Mouse (Mus musculus) CH12.LX (cell line): ENCODE measurements at regions not wholly inside any gene's neighbourhood (a gene's known extent, or its start where the extent isn't known, plus 50 kb on each side); places are given as distances from the start of the nearest gene placed in this dataset.

Source experiments
- DNase-seq: peaks from one replicate; pipeline ENCODE4 v3.0.0-alpha.2; 2013; ENCODE audit errors: extremely low read depth
- H3K27ac ChIP-seq: 2 replicates; pipeline ENCODE4 v1.5.1; 2012; ENCODE audit warnings: low read depth, mild to moderate bottlenecking, control low read depth, moderate library complexity; ENCODE audit not compliant: insufficient read depth
- H3K27me3 ChIP-seq: replicated peaks from 2 replicates; pipeline ENCODE3; 2012; ENCODE audit warnings: inconsistent platforms
- H3K36me3 ChIP-seq, 2 experiments: replicated peaks in 1 of 2; 2 replicates each; pipeline versions ENCODE3 to v1.6.1; 2012; ENCODE audit warnings: inconsistent platforms in 1 of 2, low read length in 1 of 2, mild to moderate bottlenecking in 1 of 2, mixed read lengths in 1 of 2, moderate library complexity in 1 of 2; ENCODE audit not compliant: control insufficient read depth in 1 of 2, insufficient read depth in 1 of 2
- H3K4me1 ChIP-seq, 2 experiments: 2 replicates each; pipeline ENCODE4 v1.6.1; 2012; ENCODE audit warnings: inconsistent platforms in 1 of 2, moderate library complexity in 1 of 2; ENCODE audit not compliant: insufficient read depth in 2 of 2, control insufficient read depth in 1 of 2
- H3K4me2 ChIP-seq: 2 replicates; pipeline ENCODE4 v1.6.1; 2012; ENCODE audit warnings: low read depth, mild to moderate bottlenecking, control low read depth; ENCODE audit not compliant: poor library complexity, insufficient read depth, severe bottlenecking
- H3K4me3 ChIP-seq, 3 experiments: fragments of 150-350 bp in 1 of 3; sonication (generic) in 1 of 3; replicated peaks in 1 of 3; 2 replicates each; pipeline versions ENCODE3 to v1.5.1; 2011 to 2012; ENCODE audit warnings: low read depth in 2 of 3, low read length in 2 of 3, mild to moderate bottlenecking in 2 of 3, moderate library complexity in 2 of 3, control low read depth in 1 of 3, improper control_type of control experiment in 1 of 3, inconsistent platforms in 1 of 3, mixed read lengths in 1 of 3; ENCODE audit not compliant: poor library complexity in 1 of 3
- H3K79me2 ChIP-seq: replicated peaks from 2 replicates; pipeline ENCODE4 v1.6.1; 2012; ENCODE audit warnings: mild to moderate bottlenecking, moderate library complexity; ENCODE audit not compliant: control insufficient read depth, poor library complexity, insufficient read depth, severe bottlenecking; ENCODE audit errors: extremely low read depth
- H3K9ac ChIP-seq: 2 replicates; pipeline ENCODE4 v1.6.1; 2012; ENCODE audit warnings: low read depth, mild to moderate bottlenecking, control low read depth, moderate library complexity; ENCODE audit not compliant: insufficient read depth
- H3K9me3 ChIP-seq: replicated peaks from 2 replicates; pipeline ENCODE3; 2012; ENCODE audit warnings: low read length, inconsistent platforms, mixed read lengths
- BHLHE40 ChIP-seq: IDR thresholded peaks from 2 replicates; pipeline ENCODE4 v1.6.1; 2011; ENCODE audit warnings: mild to moderate bottlenecking, low read depth, low read length, improper control_type of control experiment
- CHD1 ChIP-seq: IDR thresholded peaks from 2 replicates; pipeline ENCODE4 v1.6.1; 2012; ENCODE audit warnings: low read depth, low read length, improper control_type of control experiment, inconsistent platforms
- E2F4 ChIP-seq: IDR thresholded peaks from 2 replicates; pipeline ENCODE4 v1.6.1; 2011; ENCODE audit warnings: low read depth, low read length, improper control_type of control experiment; ENCODE audit not compliant: insufficient replicate concordance
- ELF1 ChIP-seq: IDR thresholded peaks from 2 replicates; pipeline ENCODE4 v1.6.1; 2014; ENCODE audit warnings: low read depth, mild to moderate bottlenecking, inconsistent platforms, low read length, improper control_type of control experiment
- EP300 ChIP-seq: IDR thresholded peaks from 2 replicates; pipeline ENCODE4 v1.6.1; 2011; ENCODE audit warnings: low read length, improper control_type of control experiment
- ETS1 ChIP-seq: conservative IDR thresholded peaks from 2 replicates; pipeline ENCODE4 v1.6.1; 2012; ENCODE audit warnings: low read depth, mild to moderate bottlenecking, inconsistent platforms, low read length, improper control_type of control experiment, moderate library complexity
- GABPA ChIP-seq: IDR thresholded peaks from 2 replicates; pipeline ENCODE4 v1.6.1; 2012; ENCODE audit warnings: low read depth, low read length, improper control_type of control experiment, inconsistent platforms; ENCODE audit not compliant: insufficient replicate concordance
- JUN ChIP-seq: IDR thresholded peaks from 2 replicates; pipeline ENCODE4 v1.6.1; 2011; ENCODE audit warnings: low read depth, mild to moderate bottlenecking, low read length, improper control_type of control experiment, moderate library complexity; ENCODE audit not compliant: insufficient read depth
- MAFK ChIP-seq: IDR thresholded peaks from 2 replicates; pipeline ENCODE4 v1.6.1; 2011; ENCODE audit warnings: low read length, improper control_type of control experiment; ENCODE audit not compliant: insufficient replicate concordance
- MAX ChIP-seq: IDR thresholded peaks from 2 replicates; pipeline ENCODE4 v1.6.1; 2011; ENCODE audit warnings: low read length, improper control_type of control experiment
- MAZ ChIP-seq: IDR thresholded peaks from 2 replicates; pipeline ENCODE4 v1.6.1; 2012; ENCODE audit warnings: low read depth, mild to moderate bottlenecking, inconsistent platforms, low read length, improper control_type of control experiment, moderate library complexity
- MXI1 ChIP-seq: IDR thresholded peaks from 2 replicates; pipeline ENCODE4 v1.6.1; 2011; ENCODE audit warnings: mild to moderate bottlenecking, low read depth, low read length, improper control_type of control experiment
- MYC ChIP-seq: IDR thresholded peaks from 2 replicates; pipeline ENCODE4 v1.6.1; 2011; ENCODE audit warnings: low read depth, mild to moderate bottlenecking, improper control_type of control experiment, low read length
- NELFE ChIP-seq: IDR thresholded peaks from 2 replicates; pipeline ENCODE4 v1.6.1; 2011; ENCODE audit warnings: low read depth, low read length, improper control_type of control experiment
- NRF1 ChIP-seq: IDR thresholded peaks from 2 replicates; pipeline ENCODE4 v1.6.1; 2014; ENCODE audit warnings: low read depth, mild to moderate bottlenecking, inconsistent platforms, low read length, improper control_type of control experiment, moderate library complexity
- POLR2AphosphoS2 ChIP-seq: IDR thresholded peaks from 2 replicates; pipeline ENCODE4 v1.6.1; 2011; ENCODE audit warnings: low read depth, low read length, improper control_type of control experiment
- RCOR1 ChIP-seq: conservative IDR thresholded peaks from 2 replicates; pipeline ENCODE4 v1.6.1; 2012; ENCODE audit warnings: low read depth, mild to moderate bottlenecking, inconsistent platforms, low read length, improper control_type of control experiment
- SIN3A ChIP-seq: IDR thresholded peaks from 2 replicates; pipeline ENCODE4 v1.6.1; 2012; ENCODE audit warnings: low read length, improper control_type of control experiment, inconsistent platforms
- TBP ChIP-seq: conservative IDR thresholded peaks from 2 replicates; pipeline ENCODE4 v1.6.1; 2011; ENCODE audit warnings: low read depth, low read length, improper control_type of control experiment
- TCF12 ChIP-seq: IDR thresholded peaks from 2 replicates; pipeline ENCODE4 v1.6.1; 2014; ENCODE audit warnings: low read depth, mild to moderate bottlenecking, inconsistent platforms, low read length, improper control_type of control experiment
- UBTF ChIP-seq: IDR thresholded peaks from 2 replicates; pipeline ENCODE4 v1.6.1; 2012; ENCODE audit warnings: low read depth, mild to moderate bottlenecking, inconsistent platforms, low read length, improper control_type of control experiment, moderate library complexity
- USF2 ChIP-seq: conservative IDR thresholded peaks from 2 replicates; pipeline ENCODE4 v1.6.1; 2011; ENCODE audit warnings: low read depth, low read length, improper control_type of control experiment
- ZC3H11A ChIP-seq: IDR thresholded peaks from 2 replicates; pipeline ENCODE4 v1.6.1; 2012; ENCODE audit warnings: low read depth, mild to moderate bottlenecking, inconsistent platforms, low read length, improper control_type of control experiment
- ZMIZ1 ChIP-seq: IDR thresholded peaks from 2 replicates; pipeline ENCODE4 v1.6.1; 2012; ENCODE audit warnings: low read depth, mild to moderate bottlenecking, inconsistent platforms, low read length, improper control_type of control experiment
- ZNF384 ChIP-seq: IDR thresholded peaks from 2 replicates; pipeline ENCODE4 v1.6.1; 2012; ENCODE audit warnings: low read depth, low read length, improper control_type of control experiment, inconsistent platforms
- dilution Hi-C: fragments of 300-500 bp; cut with MboI; formaldehyde crosslinking; loops from 2 replicates; pipeline ENCODE4 v1.14.3; 2020; ENCODE audit warnings: low sequenced_read_pairs; ENCODE audit not compliant: extremely low pct_unique_long_range_greater_than_20kb, extremely low pct_ligation_motif_present
- in situ Hi-C: fragments of 300-500 bp; cut with MboI; formaldehyde crosslinking; loops from 3 replicates; pipeline ENCODE4 v1.14.3; 2019; ENCODE audit warnings: low sequenced_read_pairs, low pct_ligation_motif_present, low pct_unique_long_range_greater_than_20kb, mixed read lengths

GRCm38 (mm10) chr9:73317048-73317447, 203.8 kb downstream of the Rsl24d1 start:
- no peak overlapping the region for H3K9ac ChIP-seq
- no peak overlapping the region for H3K4me2 ChIP-seq
- H3K4me1 ChIP-seq = no peaks in the 10 kb centered on the region
- in situ Hi-C loops = no loop called here
- no peaks in the 10 kb centered on the region for H3K36me3 ChIP-seq
- H3K27me3 ChIP-seq = peaks cover 26% of the 10 kb centered on the region
- TF ChIP-seq ELF1 (no peak), UBTF (no peak), CHD1 (no peak), EP300 (no peak), NELFE (no peak), JUN (no peak), ZMIZ1 (no peak), NRF1 (no peak), MAZ (no peak), ETS1 (no peak), POLR2AphosphoS2 (no peak), MYC (no peak), TCF12 (no peak), USF2 (no peak), ZNF384 (no peak), MAFK (no peak), MAX (no peak), MXI1 (no peak)
- TF ChIP-seq, all 38 proteins: peak for 0
- Histone ChIP-seq H3K27ac (no peak overlapping the region), H3K9me3 (no peaks in the 10 kb centered on the region), H3K4me3 (no peak overlapping the region), H3K79me2 (no peaks in the 10 kb centered on the region)
- no peak for DNase-seq
- dilution Hi-C loops = no loop called here

GRCm38 (mm10) chr9:73319704-73320307, 206.6 kb downstream of the Rsl24d1 start:
- TF ChIP-seq GABPA = no peak
- no peak for TF ChIP-seq ZC3H11A
- TF ChIP-seq BHLHE40 = no peak
- TF ChIP-seq EP300 = no peak
- no peak for TF ChIP-seq TBP
- TF ChIP-seq CHD1 = no peak
- no peak for TF ChIP-seq E2F4
- TF ChIP-seq SIN3A = no peak
- no peak for TF ChIP-seq RCOR1
- Histone ChIP-seq H3K9me3 (no peaks in the 10 kb centered on the region), H3K4me1 (no peaks in the 10 kb centered on the region), H3K27me3 (peaks cover 29% of the 10 kb centered on the region), H3K27ac (no peak overlapping the region), H3K79me2 (no peaks in the 10 kb centered on the region), H3K9ac (no peak overlapping the region), H3K36me3 (no peaks in the 10 kb centered on the region), H3K4me3 (no peak overlapping the region), H3K4me2 (no peak overlapping the region)
- dilution Hi-C loops = no loop called here
- no peak for DNase-seq
- in situ Hi-C loops = no loop called here
